Mouse (Mus musculus): ENCODE data around the gene Gm43302. TPM values are rescaled to one million over a fixed set of nuclear protein-coding genes. Genes with fewer than 3 reads are reported as not detected.
A peak's percentile ranks its signal among the peaks of the same experiment; 100 is the strongest.
"Not testable (repeated sequence)": the region's sequence is repeated elsewhere in the genome, so short reads cannot be mapped to it uniquely, and the experiment has no call there.

The Gm43302 gene
- total RNA-seq, 2 experiments from 2014 or later = 0.09 TPM; not detected in 1

DNA sequence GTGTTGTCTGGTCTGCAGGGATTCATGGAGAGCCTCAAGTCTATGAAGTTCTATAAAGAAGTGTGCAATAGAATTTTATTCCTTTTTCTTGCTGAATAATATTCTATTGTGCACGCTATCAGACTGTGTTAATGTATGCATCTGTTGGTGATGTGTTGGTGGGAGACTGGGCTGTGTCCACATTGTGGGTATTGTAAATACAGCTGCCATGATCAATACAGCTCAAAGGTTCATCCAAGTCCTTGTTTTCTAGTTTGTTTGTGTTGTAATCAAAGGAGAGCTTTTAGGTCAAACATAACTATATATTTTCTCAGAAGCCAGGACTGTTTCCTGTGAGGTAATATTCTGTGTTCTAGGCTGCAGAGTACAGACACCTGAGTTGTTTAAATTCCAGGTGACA lies 94.3 kb downstream of the Gm43302 start:
- not testable (repeated sequence) for DNase-seq

DNA sequence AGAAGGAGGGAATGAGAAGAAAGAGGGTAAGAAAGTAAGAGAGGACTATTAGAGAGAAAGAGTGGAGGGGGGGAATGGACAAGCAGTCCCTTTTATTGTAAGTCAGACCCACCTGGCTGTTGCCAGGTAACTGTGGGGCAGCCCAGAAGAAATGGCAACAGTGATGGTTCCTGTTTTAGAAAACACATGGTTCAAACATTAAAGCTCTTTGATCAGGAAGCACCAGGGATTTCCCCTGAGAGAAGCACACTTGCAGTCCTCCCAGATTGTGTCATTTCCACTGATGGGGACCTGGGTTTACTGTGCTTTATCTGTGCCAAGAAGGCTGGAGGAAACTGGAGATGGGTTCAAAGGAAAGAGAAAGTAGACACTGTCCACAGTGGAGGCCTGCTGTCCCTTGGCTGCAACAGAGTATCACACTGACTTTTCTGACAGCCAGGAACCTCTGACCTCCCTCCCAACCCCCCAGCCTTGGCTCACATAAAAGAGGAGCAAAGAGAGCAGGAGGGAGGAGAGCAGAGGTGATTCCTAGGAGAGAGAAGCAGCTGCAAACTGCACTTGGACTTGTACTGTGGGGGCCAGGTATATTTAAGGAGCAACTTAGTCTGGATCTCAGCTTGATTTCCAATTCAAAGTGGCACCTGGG lies 95.5 kb downstream of the Gm43302 start:
- DNase-seq = peak; percentile 8

DNA sequence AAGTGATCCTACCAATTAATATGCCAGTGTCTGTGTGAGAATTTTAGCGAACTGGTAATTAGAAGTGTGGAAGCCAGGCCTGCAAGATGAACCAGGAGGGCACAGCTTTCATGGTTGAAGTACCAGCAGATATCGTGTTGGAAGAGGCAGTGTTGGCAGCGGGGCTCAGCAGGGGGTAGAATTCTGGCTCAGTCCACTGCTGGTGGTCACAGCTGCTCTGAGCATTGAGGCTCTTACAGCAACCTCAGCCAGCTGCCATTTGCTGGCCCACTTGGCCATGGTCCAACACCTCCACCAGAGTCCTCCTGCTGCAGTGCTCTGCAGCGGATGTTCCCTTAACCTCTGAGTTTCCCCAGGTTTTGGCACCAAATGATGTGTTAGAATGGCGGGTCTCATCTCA lies 97.2 kb downstream of the Gm43302 start:
- not testable (repeated sequence) for DNase-seq

DNA sequence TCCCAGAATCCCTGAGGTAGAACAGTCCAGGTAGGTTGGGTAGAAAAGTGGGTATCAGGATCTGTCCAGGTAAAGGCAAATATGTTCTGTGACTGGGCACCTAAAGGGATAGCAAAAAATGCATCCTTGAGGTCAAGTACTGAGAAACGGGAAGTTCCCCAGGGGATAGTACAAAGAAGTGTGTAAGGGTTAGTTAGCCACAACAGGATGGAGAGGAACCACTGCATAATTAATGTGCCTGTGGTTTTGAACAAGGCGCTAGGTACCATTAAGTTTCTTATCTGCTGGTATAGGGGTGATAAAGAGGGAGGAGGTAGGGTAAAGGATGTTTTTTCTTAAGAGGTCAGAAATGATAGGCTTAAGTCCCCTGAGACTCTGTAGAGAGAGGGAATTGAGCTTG lies 101.0 kb downstream of the Gm43302 start:
- not testable (repeated sequence) for DNase-seq

DNA sequence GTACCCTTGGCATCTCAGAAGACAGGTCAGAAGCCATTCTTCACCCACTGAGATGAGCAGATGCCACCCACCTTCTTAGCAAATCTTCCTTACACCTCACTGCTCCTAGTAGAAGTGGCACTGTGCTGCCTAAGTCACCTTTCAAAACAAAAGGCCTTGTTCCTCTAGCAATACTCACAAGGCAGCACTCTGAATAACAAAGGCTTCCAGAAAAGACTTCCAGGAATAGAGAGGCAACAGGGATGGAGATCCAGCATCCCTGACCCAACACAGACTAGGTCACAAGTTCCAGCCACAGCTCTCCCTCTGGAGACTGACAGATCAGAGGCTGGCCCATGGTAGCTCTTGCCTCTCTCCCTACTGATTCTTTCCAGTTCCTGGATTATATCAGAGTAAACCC lies 112.0 kb downstream of the Gm43302 start:
- DNase-seq = no peak

Other genes with a start within 250 kb of the Gm43302 start
- 10 to 100 TPM in 1 of 2 experiments, 1 to 10 TPM in 1; 7.5 to 11.6 TPM for gene Gbp9, start 154.2 kb downstream of the Gm43302 start, total RNA-seq (2021)
- gene Gbp8, start 154.2 kb downstream of the Gm43302 start, total RNA-seq (2021) = 1 to 10 TPM in 1 of 2 experiments, under 1 TPM in 1; 0.99 to 1.2 TPM
- 1 to 10 TPM; 3.9 to 6.4 TPM for gene Gbp4, start 154.1 kb downstream of the Gm43302 start, total RNA-seq (2021)
- under 1 TPM; 0.36 to 0.88 TPM for gene Gbp10, start 54.2 kb downstream of the Gm43302 start, total RNA-seq (2021)
- gene Gbp6, start within 50 bp of the Gm43302 start, total RNA-seq (2021) = 1 to 10 TPM; 6.3 to 7.6 TPM
- 10 to 100 TPM; 62.8 to 66.4 TPM for gene Lrrc8b, start 122.1 kb upstream of the Gm43302 start, total RNA-seq (2021)
- gene Lrrc8c, start 225.7 kb upstream of the Gm43302 start, total RNA-seq (2021) = 10 to 100 TPM; 27.1 to 28.4 TPM